ENCODE assay signal across 9 mouse cellular contexts in genomic region chr8:120485116-120485515, GRCm38 (mm10).
DNase-seq lines count a peak whose midpoint lies in the region; ATAC-seq lines count a peak whose summit lies in the region.
"Had no signal": no experiment of that assay in that cellular context is flagged by ENCODE, and none has a peak within 500 bp of the region (broad histone marks: within the 10 kb centered on the region; RNA-seq: fewer than 3 reads in every experiment).

No protein-coding gene starts in this region.

- peak; percentile 57 to 68 for DNase-seq in layer of hippocampus, postnatal 10 days (ENCODE audit: low spot score in 2 of 2)
- no peak for DNase-seq in layer of hippocampus, adult 18-20 months (ENCODE audit: low spot score in 2 of 2)
- peak; percentile 63 for DNase-seq in embryonic facial prominence, embryonic 14.5 days (ENCODE audit: low spot score)
- DNase-seq in gastrocnemius, postnatal 25 days, result no peak
- no peak for DNase-seq in adrenal gland, postnatal 14 days
- DNase-seq: lung, embryonic 14.5 days had no signal

- no peak overlapping the region for H3K9ac ChIP-seq in embryonic facial prominence, embryonic 14.5 days (ENCODE audit: low read depth, low read length)
- peak overlapping the region; percentile 58; the same call in 1 of the 2 replicates for H3K9ac ChIP-seq in hindbrain, embryonic 13.5 days
- H3K9ac ChIP-seq in midbrain, embryonic 13.5 days (replicated peaks), result 0 out of 2 replicates have a peak overlapping the region, but pooled peaks have one; percentile 56
- H3K9ac ChIP-seq: lung, embryonic 14.5 days had no signal

- no peak overlapping the region for H3K4me2 ChIP-seq in embryonic facial prominence, embryonic 14.5 days (ENCODE audit: low read depth, low read length)
- no peak overlapping the region for H3K4me2 ChIP-seq in hindbrain, embryonic 13.5 days
- H3K4me2 ChIP-seq in midbrain, embryonic 13.5 days (replicated peaks), result no peak overlapping the region

- WGBS in embryonic facial prominence, embryonic 14.5 days, result 35% methylated on average over 5 of the region's 6 CpGs
- WGBS in hindbrain, embryonic 13.5 days, result 29% methylated on average over 6 of the region's 6 CpGs
- WGBS in midbrain, embryonic 13.5 days, result 36% methylated on average over 6 of the region's 6 CpGs

- 0 out of 2 replicates have a peak overlapping the region, but pooled peaks have one; percentile 48 for H3K27ac ChIP-seq in embryonic facial prominence, embryonic 14.5 days (replicated peaks; ENCODE audit: low read depth, low read length)
- peak overlapping the region; percentile 84 for H3K27ac ChIP-seq in hindbrain, embryonic 13.5 days
- H3K27ac ChIP-seq in midbrain, embryonic 13.5 days, result peak overlapping the region; percentile 70; the same call in 1 of the 2 replicates

- no peak for ATAC-seq in embryonic facial prominence, embryonic 14.5 days (ENCODE audit: low read depth)
- no peak for ATAC-seq in hindbrain, embryonic 13.5 days (ENCODE audit: low FRiP score)
- no peak for ATAC-seq in midbrain, embryonic 13.5 days
- ATAC-seq in erythroid progenitor cell, adult 5-6 weeks (replicated peaks; ENCODE audit: low FRiP score, poor library complexity, severe bottlenecking), result no peak

- H3K4me1 ChIP-seq in embryonic facial prominence, embryonic 14.5 days (ENCODE audit: control insufficient read depth, insufficient read depth, low read length), result peaks cover 39% of the 10 kb centered on the region
- peaks cover 51% of the 10 kb centered on the region for H3K4me1 ChIP-seq in hindbrain, embryonic 13.5 days (replicated peaks)
- H3K4me1 ChIP-seq in midbrain, embryonic 13.5 days (replicated peaks), result peaks cover 46% of the 10 kb centered on the region

- H3K36me3 ChIP-seq in embryonic facial prominence, embryonic 14.5 days (ENCODE audit: control insufficient read depth, insufficient read depth, low read length), result no peaks in the 10 kb centered on the region
- H3K36me3 ChIP-seq in hindbrain, embryonic 13.5 days, result no peaks in the 10 kb centered on the region
- no peaks in the 10 kb centered on the region for H3K36me3 ChIP-seq in midbrain, embryonic 13.5 days

- no peaks in the 10 kb centered on the region for H3K9me3 ChIP-seq in embryonic facial prominence, embryonic 14.5 days (ENCODE audit: control insufficient read depth, low read length)
- H3K9me3 ChIP-seq in hindbrain, embryonic 13.5 days, result no peaks in the 10 kb centered on the region
- no peaks in the 10 kb centered on the region for H3K9me3 ChIP-seq in midbrain, embryonic 13.5 days

- H3K27me3 ChIP-seq in embryonic facial prominence, embryonic 14.5 days (replicated peaks; ENCODE audit: control insufficient read depth, insufficient read depth, low read length), result no peaks in the 10 kb centered on the region; the same call in 1 of the 2 replicates
- H3K27me3 ChIP-seq in hindbrain, embryonic 13.5 days, result no peaks in the 10 kb centered on the region
- peaks cover 6% of the 10 kb centered on the region; the same call in 1 of the 2 replicates for H3K27me3 ChIP-seq in midbrain, embryonic 13.5 days

- H3K4me3 ChIP-seq in embryonic facial prominence, embryonic 14.5 days (ENCODE audit: low read depth, low read length), result no peak overlapping the region
- H3K4me3 ChIP-seq in hindbrain, embryonic 13.5 days, result no peak overlapping the region
- H3K4me3 ChIP-seq in midbrain, embryonic 13.5 days (replicated peaks), result no peak overlapping the region

Comparison
In these comparisons a context has a peak if more than half of its experiments do, and no peak if none do; other contexts are left out.
1. DNase-seq: peak in layer of hippocampus, postnatal 10 days (2 of 2) and embryonic facial prominence, embryonic 14.5 days (single experiment); none in layer of hippocampus, adult 18-20 months (0 of 2), gastrocnemius, postnatal 25 days (single experiment) and adrenal gland, postnatal 14 days (single experiment).
2. Peak in every context shown above with its lines, with median percentiles within 50 percentile points of each other: H3K27ac ChIP-seq.